Mouse (Mus musculus) heart, embryonic 15.5 days (tissue): ENCODE measurements around the gene Rbm47. TPM values are rescaled to one million over a fixed set of nuclear protein-coding genes. Genes with fewer than 3 reads are reported as not detected.

Experiments used
- ATAC-seq: fragments of 200-750 bp; cut with Nextera tagmentation; replicated peaks from 2 replicates; pipeline ENCODE4 v1.8.0; 2017; ENCODE audit warnings: low read depth, moderate TSS enrichment; ENCODE audit not compliant: insufficient number of reproducible peaks, insufficient read depth, low FRiP score
- H3K27ac ChIP-seq: fragments of 300-500 bp; sonication (generic); 2 replicates; pipeline ENCODE4 v1.5.1; 2015; ENCODE audit warnings: mild to moderate bottlenecking, inconsistent platforms
- H3K27me3 ChIP-seq: fragments of 300-500 bp; sonication (generic); 2 replicates; pipeline ENCODE4 v1.6.1; 2015; ENCODE audit warnings: inconsistent platforms
- H3K36me3 ChIP-seq: fragments of 300-500 bp; sonication (generic); 2 replicates; pipeline ENCODE4 v1.6.1; 2015; ENCODE audit warnings: mild to moderate bottlenecking, inconsistent platforms
- H3K4me1 ChIP-seq: fragments of 300-500 bp; sonication (generic); replicated peaks from 2 replicates; pipeline ENCODE4 v1.6.1; 2015; ENCODE audit warnings: inconsistent platforms
- H3K4me2 ChIP-seq: fragments of 300-500 bp; sonication (generic); 2 replicates; pipeline ENCODE4 v1.6.1; 2015; ENCODE audit warnings: inconsistent platforms, mild to moderate bottlenecking, moderate library complexity
- H3K4me3 ChIP-seq: fragments of 300-500 bp; sonication (generic); 2 replicates; pipeline ENCODE4 v1.5.1; 2015; ENCODE audit warnings: mild to moderate bottlenecking, inconsistent platforms
- H3K9ac ChIP-seq: fragments of 300-500 bp; sonication (generic); 2 replicates; pipeline ENCODE4 v1.6.1; 2015; ENCODE audit warnings: mild to moderate bottlenecking, inconsistent platforms
- H3K9me3 ChIP-seq: fragments of 300-500 bp; sonication (generic); replicated peaks from 2 replicates; pipeline ENCODE4 v1.6.1; 2016; ENCODE audit warnings: inconsistent platforms
- WGBS: fragments of 180-500 bp; shearing (Covaris S2); methylation state at CpG from one replicate; pipeline ENCODE4 v1.1.7; 2015; ENCODE audit warnings: mixed read lengths; 5-methylcytosine and 5-hydroxymethylcytosine counted together
- polyA plus RNA-seq: library from polyadenylated mRNA; unstranded; fragments of >200 nt; fragmentation: Nextera tagmentation; extraction: Ambion mirVana; gene quantifications from 2 replicates; pipeline ENCODE4 v1.2.1, GENCODE M21; 2015

Gene Rbm47
- polyA plus RNA-seq, 1 experiment from 2014 or later, result 2.1 TPM

DNA sequence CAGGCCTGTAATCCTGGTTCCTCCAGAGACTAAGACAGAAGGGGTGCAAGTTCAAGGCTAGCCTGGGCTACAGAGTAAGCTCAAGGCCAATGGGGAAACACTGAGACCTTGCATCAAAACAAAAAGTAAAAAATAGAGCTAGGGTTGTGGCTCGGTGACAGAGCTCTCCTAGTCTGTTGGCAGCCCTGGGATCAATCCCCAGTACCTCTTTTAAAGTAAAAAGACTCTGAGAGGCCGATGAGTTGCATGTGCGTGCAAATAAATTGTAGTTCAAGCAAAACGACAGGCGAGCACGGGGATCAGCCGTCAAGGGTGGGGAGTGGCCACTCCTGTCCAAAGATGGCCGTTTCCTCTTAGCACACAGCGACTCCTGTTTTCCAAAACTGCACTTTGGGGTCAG is 48.0 kb downstream of the Rbm47 start:
- Histone ChIP-seq H3K27ac (no peak overlapping the region), H3K4me1 (no peaks in the 10 kb centered on the region), H3K4me3 (no peak overlapping the region), H3K27me3 (no peaks in the 10 kb centered on the region), H3K4me2 (no peak overlapping the region), H3K9ac (no peak overlapping the region), H3K9me3 (no peaks in the 10 kb centered on the region), H3K36me3 (no peaks in the 10 kb centered on the region)
- WGBS, result 76% methylated on average over 9 of the region's 9 CpGs
- no peak for ATAC-seq

DNA sequence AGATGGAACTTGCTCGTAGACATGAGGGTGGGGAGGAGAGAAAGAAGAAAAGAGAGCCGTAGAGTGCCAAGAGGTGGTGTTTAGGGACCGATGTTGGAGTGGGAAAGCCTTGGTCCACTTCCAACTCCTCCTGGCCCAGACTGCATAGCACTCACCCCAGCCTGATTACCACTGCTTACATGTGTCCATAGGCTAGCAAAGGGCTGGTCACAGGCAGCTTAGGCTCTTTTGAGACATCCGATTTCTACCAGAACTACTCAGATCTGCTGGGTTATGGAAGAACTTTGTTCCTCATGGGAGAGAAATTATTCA is 48.9 kb downstream of the Rbm47 start:
- Histone ChIP-seq H3K4me2 (no peak overlapping the region), H3K27me3 (no peaks in the 10 kb centered on the region), H3K9ac (no peak overlapping the region), H3K4me3 (no peak overlapping the region), H3K4me1 (no peaks in the 10 kb centered on the region), H3K27ac (no peak overlapping the region), H3K9me3 (no peaks in the 10 kb centered on the region), H3K36me3 (no peaks in the 10 kb centered on the region)
- no peak for ATAC-seq
- WGBS, result 65% methylated on average over 4 of the region's 4 CpGs

DNA sequence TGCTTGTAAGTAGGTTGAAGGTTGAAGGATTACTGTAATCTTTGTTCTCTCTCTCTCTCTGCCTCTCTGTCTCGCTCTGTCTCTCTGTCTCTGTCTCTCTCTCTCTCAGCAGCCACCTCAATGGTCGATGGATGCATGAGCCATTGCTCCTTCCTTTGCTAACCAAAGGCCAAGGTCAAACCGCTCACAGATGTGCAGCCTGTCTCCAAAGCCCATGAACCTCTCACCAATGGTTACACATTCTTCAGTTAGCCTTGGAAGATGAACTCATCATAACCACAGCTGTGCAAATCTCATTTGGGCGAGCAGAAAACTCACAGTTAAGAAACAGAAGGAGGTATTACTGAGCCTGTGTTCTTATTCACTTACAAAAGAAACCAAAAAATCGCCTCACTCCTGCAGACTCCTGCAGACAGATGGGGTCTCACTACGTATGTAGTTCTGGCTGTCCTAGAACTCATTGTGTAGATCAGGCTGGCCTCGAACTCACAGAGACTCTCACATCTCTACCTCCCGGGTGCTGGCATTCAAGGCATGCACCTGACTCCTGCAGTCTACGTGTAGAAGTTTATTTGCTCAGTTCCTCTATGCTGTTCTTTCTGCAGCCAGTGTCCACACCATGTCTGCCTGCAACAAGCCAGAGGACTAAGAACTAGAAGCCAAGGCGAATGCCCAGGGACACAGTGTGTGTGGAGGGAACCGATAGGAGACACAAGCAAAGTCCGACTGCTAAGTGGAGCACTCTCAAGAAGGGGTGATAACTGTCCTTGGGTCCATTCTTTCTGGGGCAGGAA is 49.4 kb downstream of the Rbm47 start:
- Histone ChIP-seq H3K4me1 (no peaks in the 10 kb centered on the region), H3K4me3 (no peak overlapping the region), H3K4me2 (no peak overlapping the region), H3K36me3 (no peaks in the 10 kb centered on the region), H3K27ac (no peak overlapping the region), H3K9ac (no peak overlapping the region), H3K27me3 (no peaks in the 10 kb centered on the region), H3K9me3 (no peaks in the 10 kb centered on the region)
- no peak for ATAC-seq
- 79% methylated on average over 12 of the region's 12 CpGs for WGBS

DNA sequence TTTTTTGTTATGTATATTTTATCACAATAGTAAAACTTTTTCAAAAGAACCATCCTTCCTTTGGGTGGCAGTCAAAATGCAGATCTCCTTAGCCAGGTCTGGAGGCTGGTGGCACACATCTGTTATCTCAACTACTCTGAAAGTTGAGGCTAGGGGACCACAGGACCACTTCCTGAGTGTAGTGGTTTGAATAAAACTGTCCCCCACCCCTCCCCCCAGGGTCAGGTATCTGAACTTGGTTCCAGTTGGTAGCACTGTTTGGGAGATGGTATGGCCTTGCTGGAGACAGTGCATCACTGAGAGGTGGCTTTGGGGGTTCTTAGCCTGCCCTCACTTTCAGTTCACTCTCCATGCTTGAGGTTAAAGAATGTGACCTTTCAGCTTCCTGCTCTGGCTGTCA is 51.7 kb downstream of the Rbm47 start:
- Histone ChIP-seq H3K27me3 (no peaks in the 10 kb centered on the region), H3K36me3 (no peaks in the 10 kb centered on the region), H3K9me3 (no peaks in the 10 kb centered on the region), H3K4me1 (no peaks in the 10 kb centered on the region), H3K4me3 (no peak overlapping the region), H3K27ac (no peak overlapping the region), H3K9ac (no peak overlapping the region), H3K4me2 (no peak overlapping the region)
- no peak for ATAC-seq

DNA sequence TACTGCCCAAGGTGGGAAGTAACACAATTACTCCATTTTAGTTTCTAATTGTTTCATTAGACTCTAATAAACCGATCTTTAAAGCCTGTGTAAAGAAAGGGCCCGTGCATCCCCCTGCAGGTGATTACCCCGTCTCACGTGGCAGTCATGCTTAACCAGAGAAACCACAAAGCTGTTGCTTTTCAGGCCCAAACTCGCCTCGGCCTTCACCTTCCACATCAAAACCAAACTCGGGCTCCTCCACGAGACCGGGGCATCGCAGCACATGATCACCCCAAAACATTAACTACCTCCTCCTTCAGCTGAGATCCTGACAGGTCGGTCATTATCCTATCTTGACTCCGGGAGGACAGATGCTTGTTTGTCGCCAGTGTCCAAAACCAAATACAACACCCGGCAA is 58.2 kb downstream of the Rbm47 start:
- ATAC-seq, result no peak
- H3K27ac ChIP-seq, result no peak overlapping the region
- no peaks in the 10 kb centered on the region for H3K27me3 ChIP-seq
- no peak overlapping the region for H3K4me2 ChIP-seq
- H3K4me3 ChIP-seq, result no peak overlapping the region
- no peaks in the 10 kb centered on the region for H3K9me3 ChIP-seq
- H3K4me1 ChIP-seq, result no peaks in the 10 kb centered on the region
- H3K9ac ChIP-seq, result no peak overlapping the region
- 79% methylated on average over 14 of the region's 14 CpGs for WGBS
- no peaks in the 10 kb centered on the region for H3K36me3 ChIP-seq

DNA sequence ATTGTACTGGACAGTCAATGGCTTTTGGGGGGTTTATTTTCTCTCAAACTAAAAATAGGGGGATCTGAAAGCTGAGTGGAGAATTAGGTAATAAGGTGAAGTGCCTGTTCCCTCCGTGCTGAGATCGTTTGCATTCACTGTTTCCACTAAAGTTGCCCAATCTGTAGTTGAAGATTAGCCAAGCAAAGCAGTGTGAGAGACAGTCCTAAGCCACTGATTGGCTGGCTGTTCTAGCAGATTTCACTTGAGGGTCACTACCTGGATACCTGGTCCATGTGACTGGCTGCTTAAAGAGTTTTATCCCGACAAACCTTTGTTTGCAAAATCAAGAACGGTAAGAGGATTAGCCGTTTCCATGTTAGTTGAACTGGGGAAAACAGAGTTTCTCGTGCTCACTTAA is 58.7 kb downstream of the Rbm47 start:
- no peaks in the 10 kb centered on the region for H3K4me1 ChIP-seq
- no peak for ATAC-seq
- H3K27me3 ChIP-seq, result no peaks in the 10 kb centered on the region
- no peak overlapping the region for H3K27ac ChIP-seq
- H3K4me2 ChIP-seq, result no peak overlapping the region
- 57% methylated on average over 6 of the region's 6 CpGs for WGBS
- no peak overlapping the region for H3K4me3 ChIP-seq
- no peaks in the 10 kb centered on the region for H3K36me3 ChIP-seq
- H3K9ac ChIP-seq, result no peak overlapping the region
- H3K9me3 ChIP-seq, result no peaks in the 10 kb centered on the region

DNA sequence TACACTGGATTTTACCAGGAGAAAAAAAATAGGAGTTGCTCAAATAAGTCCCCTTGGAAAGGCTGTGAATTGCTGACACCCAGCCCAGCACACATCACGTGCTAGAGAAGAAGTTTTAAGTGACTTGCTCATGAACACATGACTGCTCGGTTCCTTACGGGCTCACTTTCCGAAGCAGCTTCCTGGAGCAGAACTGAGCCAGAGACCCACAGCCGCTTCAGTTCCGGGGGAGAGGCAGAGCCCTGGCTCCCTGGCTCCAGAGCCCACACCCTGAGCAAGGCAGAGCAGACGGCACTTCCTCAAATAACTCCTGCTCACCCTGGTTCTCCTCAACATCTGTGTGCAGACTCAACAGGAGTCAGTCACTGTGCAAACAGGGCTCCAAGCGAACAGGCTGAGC is 60.9 kb downstream of the Rbm47 start:
- Histone ChIP-seq H3K4me1 (no peaks in the 10 kb centered on the region), H3K36me3 (no peaks in the 10 kb centered on the region), H3K4me2 (no peak overlapping the region), H3K9me3 (no peaks in the 10 kb centered on the region), H3K9ac (no peak overlapping the region), H3K4me3 (no peak overlapping the region), H3K27me3 (no peaks in the 10 kb centered on the region), H3K27ac (no peak overlapping the region)
- ATAC-seq, result 0 out of 2 replicates have a peak, but pooled peaks have one; percentile 27
- 51% methylated on average over 8 of the region's 8 CpGs for WGBS

DNA sequence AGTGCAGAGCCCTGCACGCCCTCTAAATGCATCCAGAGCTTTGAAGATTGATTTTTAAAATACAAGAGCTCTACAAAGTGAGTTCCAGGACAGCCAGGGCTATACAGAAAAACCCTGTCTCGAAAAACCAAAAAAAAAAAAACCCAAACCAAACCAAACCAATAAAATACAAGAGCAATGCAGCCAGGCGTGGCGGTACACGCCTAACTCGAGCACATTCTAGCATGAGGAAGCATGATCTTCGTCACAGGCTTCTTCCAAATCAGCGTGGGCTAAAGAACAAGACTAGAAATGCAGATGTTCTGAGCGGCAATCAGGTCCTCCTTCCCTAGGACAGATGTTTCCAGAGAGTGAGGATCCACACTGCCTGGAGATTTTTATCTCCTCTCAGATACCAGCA is 66.5 kb downstream of the Rbm47 start:
- 81% methylated on average over 9 of the region's 9 CpGs for WGBS
- ATAC-seq, result no peak
- Histone ChIP-seq H3K27ac (no peak overlapping the region), H3K9ac (no peak overlapping the region), H3K36me3 (no peaks in the 10 kb centered on the region), H3K4me2 (no peak overlapping the region), H3K9me3 (no peaks in the 10 kb centered on the region), H3K4me3 (no peak overlapping the region), H3K4me1 (no peaks in the 10 kb centered on the region), H3K27me3 (no peaks in the 10 kb centered on the region)

DNA sequence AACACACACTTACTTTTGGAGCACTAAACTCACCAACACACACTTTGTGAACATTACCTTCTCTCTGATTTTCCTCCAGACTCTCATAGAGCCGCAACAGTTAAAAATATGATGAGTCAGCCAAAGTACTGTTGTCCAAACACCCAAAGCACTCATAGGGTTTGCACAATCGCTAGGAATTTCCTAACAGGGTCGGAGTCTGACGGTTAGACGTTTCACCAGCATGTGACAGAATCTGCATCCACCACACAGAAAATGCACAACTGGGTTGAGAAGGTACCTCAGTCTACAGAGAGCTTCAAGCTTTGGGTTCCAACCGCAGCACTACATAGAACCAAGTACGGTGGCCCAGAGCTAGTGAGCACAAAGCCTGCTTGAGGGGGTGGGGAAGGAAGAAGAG is 67.0 kb downstream of the Rbm47 start:
- H3K36me3 ChIP-seq, result no peaks in the 10 kb centered on the region
- no peaks in the 10 kb centered on the region for H3K4me1 ChIP-seq
- H3K27ac ChIP-seq, result no peak overlapping the region
- no peak overlapping the region for H3K4me2 ChIP-seq
- no peaks in the 10 kb centered on the region for H3K27me3 ChIP-seq
- no peaks in the 10 kb centered on the region for H3K9me3 ChIP-seq
- no peak overlapping the region for H3K4me3 ChIP-seq
- WGBS, result 75% methylated on average over 7 of the region's 7 CpGs
- no peak for ATAC-seq
- no peak overlapping the region for H3K9ac ChIP-seq

DNA sequence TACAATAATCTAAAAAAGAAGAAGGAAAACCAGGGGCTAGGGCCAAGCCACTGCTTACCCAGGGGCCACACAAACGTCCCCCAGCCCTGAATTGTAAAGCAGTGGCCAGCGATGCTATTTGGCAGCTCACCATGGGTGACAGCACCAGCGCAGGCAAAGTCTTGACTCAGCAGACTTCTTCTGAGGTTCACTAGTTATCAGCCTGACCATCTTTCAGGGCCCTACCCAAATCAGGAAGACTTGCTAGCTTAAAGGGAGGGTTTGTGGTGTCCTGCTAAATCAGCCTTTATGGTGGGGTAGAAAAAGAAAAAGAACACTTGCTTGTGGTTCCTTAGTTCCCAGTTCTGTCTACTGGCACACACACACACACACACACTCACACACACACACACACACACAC is 67.6 kb downstream of the Rbm47 start:
- no peak for ATAC-seq
- H3K36me3 ChIP-seq, result no peaks in the 10 kb centered on the region
- H3K4me2 ChIP-seq, result no peak overlapping the region
- no peak overlapping the region for H3K27ac ChIP-seq
- H3K4me1 ChIP-seq, result no peaks in the 10 kb centered on the region
- 71% methylated on average over 3 of the region's 3 CpGs for WGBS
- H3K9me3 ChIP-seq, result no peaks in the 10 kb centered on the region
- no peaks in the 10 kb centered on the region for H3K27me3 ChIP-seq
- no peak overlapping the region for H3K4me3 ChIP-seq
- no peak overlapping the region for H3K9ac ChIP-seq

DNA sequence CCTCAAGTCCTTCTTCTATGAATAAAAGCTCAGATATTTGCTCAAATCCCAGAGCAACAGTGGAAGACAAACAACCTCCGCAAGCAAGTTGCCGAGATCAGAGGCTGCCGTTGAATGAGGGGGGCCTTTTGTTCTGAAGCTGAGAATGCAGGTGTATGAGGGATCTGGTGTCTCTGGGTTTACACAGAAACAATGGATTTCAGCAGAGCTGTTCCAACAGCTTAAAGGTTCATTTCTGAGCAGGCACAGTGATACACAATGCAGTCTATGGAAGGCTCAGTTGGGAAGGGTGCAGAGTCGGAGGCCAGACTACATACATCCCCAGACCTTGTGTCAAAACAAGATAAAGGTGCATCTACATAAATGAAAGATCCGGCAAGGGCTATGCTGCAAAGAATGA is 69.5 kb downstream of the Rbm47 start:
- Histone ChIP-seq H3K36me3 (no peaks in the 10 kb centered on the region), H3K4me2 (no peak overlapping the region), H3K4me1 (no peaks in the 10 kb centered on the region), H3K9me3 (no peaks in the 10 kb centered on the region), H3K27me3 (no peaks in the 10 kb centered on the region), H3K4me3 (no peak overlapping the region), H3K9ac (no peak overlapping the region), H3K27ac (no peak overlapping the region)
- 65% methylated on average over 5 of the region's 5 CpGs for WGBS
- ATAC-seq, result no peak

DNA sequence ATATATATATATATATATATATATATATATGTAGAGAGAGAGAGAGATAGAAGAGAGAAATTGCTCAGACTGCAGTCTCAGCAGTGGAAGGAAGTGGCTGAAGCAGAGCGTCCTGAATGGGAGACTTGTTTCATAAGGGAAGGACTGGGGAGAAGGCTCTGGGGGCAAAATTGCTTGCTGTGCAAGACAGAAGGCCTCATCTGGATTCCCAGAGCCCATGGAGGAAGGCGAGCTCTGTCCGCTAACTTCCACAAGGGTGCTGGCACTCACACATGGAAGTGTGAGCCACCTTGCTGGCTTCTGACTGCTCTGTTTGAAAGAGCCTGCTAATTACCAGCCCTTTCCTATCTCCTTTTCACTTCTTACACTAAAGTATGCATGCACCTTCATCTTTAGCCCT is 70.1 kb downstream of the Rbm47 start:
- Histone ChIP-seq H3K4me2 (no peak overlapping the region), H3K27me3 (no peaks in the 10 kb centered on the region), H3K9me3 (no peaks in the 10 kb centered on the region), H3K9ac (no peak overlapping the region), H3K4me1 (no peaks in the 10 kb centered on the region), H3K36me3 (no peaks in the 10 kb centered on the region), H3K4me3 (no peak overlapping the region), H3K27ac (no peak overlapping the region)
- 80% methylated on average over 3 of the region's 3 CpGs for WGBS
- ATAC-seq, result no peak
